Mouse (Mus musculus): ENCODE results near the gene Phf14. TPM values are rescaled to one million over a fixed set of nuclear protein-coding genes. Genes with fewer than 3 reads are reported as not detected.

Phf14 gene
- total and polyA plus RNA-seq, 3 experiments, result 25.7 to 58.7 (median 29.6) TPM

DNA sequence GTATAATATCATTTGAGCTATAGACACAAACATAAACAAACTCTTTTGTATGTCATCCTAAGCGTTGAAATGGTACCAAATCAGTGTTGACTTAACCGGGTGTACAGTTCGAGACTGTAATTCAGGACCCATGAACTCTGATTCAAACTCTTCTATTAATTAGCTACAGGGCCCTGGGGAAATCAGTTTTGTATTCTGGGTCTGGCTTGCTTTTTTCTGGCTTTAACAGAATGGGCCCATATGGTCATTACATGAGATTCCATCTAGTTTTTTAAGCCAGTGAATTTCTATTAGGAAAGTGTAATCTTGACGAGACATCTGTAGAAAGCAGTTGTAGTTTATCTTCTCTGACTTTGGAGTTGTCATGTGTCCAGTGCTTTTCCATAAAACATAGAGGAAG, 160.3 kb downstream of the Phf14 start:
- Histone ChIP-seq H3K9ac (ENCODE audit: control insufficient read depth, low read depth, low read length, poor library complexity, severe bottlenecking) (no peak overlapping the region), H3K27me3 (ENCODE audit: control insufficient read depth in 1 of 2, insufficient read depth in 2 of 2, low read length in 2 of 2) (no peaks in the 10 kb centered on the region), H3K4me3 (ENCODE audit: control insufficient read depth in 1 of 2, insufficient read depth in 1 of 2, low read depth in 2 of 2, low read length in 2 of 2) (no peak overlapping the region), H3K27ac (ENCODE audit: control insufficient read depth, low read depth, low read length) (no peak overlapping the region), H3K9me3 (replicated peaks; ENCODE audit: insufficient read depth, low read length) (no peaks in the 10 kb centered on the region), H3K4me1 (ENCODE audit: control insufficient read depth in 1 of 2, insufficient read depth in 2 of 2, low read length in 2 of 2) (peaks cover 0 to 4% of the 10 kb centered on the region in 2 experiments; a peak in 2 of 4 replicates), H3K36me3 (ENCODE audit: control insufficient read depth in 1 of 2, insufficient read depth in 2 of 2, low read length in 2 of 2) (peaks cover 2 to 3% of the 10 kb centered on the region in 2 experiments; a peak in 2 of 4 replicates), H3K79me2 (ENCODE audit: control insufficient read depth, insufficient read depth, low read length, poor library complexity) (no peaks in the 10 kb centered on the region)
- no peak for DNase-seq (ENCODE audit: low read depth, low spot score)
- TF ChIP-seq MEF2A (IDR thresholded peaks at IDR 0.05; ENCODE audit: extremely low read depth, insufficient replicate concordance, low read depth, low read length, poor library complexity, severe bottlenecking), result no peak
- no peak for TF ChIP-seq NELFE (IDR thresholded peaks at IDR 0.05; ENCODE audit: low read depth, low read length)
- TF ChIP-seq HCFC1 (IDR thresholded peaks at IDR 0.05; ENCODE audit: low read depth, low read length), result no peak
- TF ChIP-seq EP300 (IDR thresholded peaks at IDR 0.05; ENCODE audit: low read depth in 1 of 2, low read length in 2 of 2), result no peak
- no peak for TF ChIP-seq ETS1 (IDR thresholded peaks at IDR 0.05; ENCODE audit: low read depth, low read length)
- no peak for TF ChIP-seq POLR2AphosphoS2 (IDR thresholded peaks at IDR 0.05; ENCODE audit: low read length)
- no peak for TF ChIP-seq MAX (IDR thresholded peaks at IDR 0.05; ENCODE audit: low read length)
- no peak for TF ChIP-seq E2F4 (IDR thresholded peaks at IDR 0.05; ENCODE audit: borderline replicate concordance, low read depth, low read length)
- TF ChIP-seq GABPA (IDR thresholded peaks at IDR 0.05; ENCODE audit: low read depth, low read length), result no peak
- no peak for TF ChIP-seq TAL1 (IDR thresholded peaks at IDR 0.05; ENCODE audit: low read length)
- no peak for TF ChIP-seq BHLHE40 (IDR thresholded peaks at IDR 0.05; ENCODE audit: borderline replicate concordance, low read depth, low read length)
- TF ChIP-seq POLR2AphosphoS5 (IDR thresholded peaks at IDR 0.05; ENCODE audit: borderline replicate concordance, low read depth, low read length), result no peak
- TF ChIP-seq MYB (IDR thresholded peaks at IDR 0.05; ENCODE audit: low read depth, low read length), result no peak

DNA sequence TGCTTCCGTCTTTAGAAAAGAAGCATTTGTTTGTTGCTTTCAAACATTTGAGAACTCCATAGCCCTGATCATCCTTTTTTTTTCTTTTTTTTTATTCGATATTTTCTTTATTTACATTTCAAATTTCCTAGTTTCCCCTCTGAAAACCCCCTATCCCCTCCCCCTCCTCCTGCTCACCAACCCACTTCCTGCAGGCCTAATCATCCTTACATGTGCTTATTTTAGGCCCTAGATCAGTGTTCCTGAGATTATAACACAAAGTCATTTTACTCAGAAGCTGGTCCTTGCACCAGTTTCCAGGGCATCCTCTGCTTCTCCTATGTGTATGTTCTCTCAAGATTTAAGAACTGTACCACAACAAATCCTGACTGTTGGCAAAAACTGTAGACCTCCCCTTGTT, 161.7 kb downstream of the Phf14 start:
- no peak for TF ChIP-seq CHD1 (IDR thresholded peaks at IDR 0.05; ENCODE audit: low read depth, low read length)
- no peak for TF ChIP-seq JUND (IDR thresholded peaks at IDR 0.05; ENCODE audit: low read depth, low read length)
- TF ChIP-seq POLR2AphosphoS5 (IDR thresholded peaks at IDR 0.05; ENCODE audit: borderline replicate concordance, low read depth, low read length), result no peak
- no peak for TF ChIP-seq ZMIZ1 (IDR thresholded peaks at IDR 0.05; ENCODE audit: low read depth, low read length)
- no peak for TF ChIP-seq GATA1 (IDR thresholded peaks at IDR 0.05; ENCODE audit: low read depth, low read length)
- TF ChIP-seq E2F4 (IDR thresholded peaks at IDR 0.05; ENCODE audit: borderline replicate concordance, low read depth, low read length), result no peak
- TF ChIP-seq ZNF384 (IDR thresholded peaks at IDR 0.05; ENCODE audit: low read depth, low read length), result no peak
- no peak for TF ChIP-seq TAL1 (IDR thresholded peaks at IDR 0.05; ENCODE audit: low read length)
- no peak for TF ChIP-seq POLR2A (IDR thresholded peaks at IDR 0.05; ENCODE audit: control insufficient read depth in 1 of 2, insufficient read depth in 1 of 2, low read depth in 1 of 2, low read length in 2 of 2, poor library complexity in 1 of 2)
- no peak for TF ChIP-seq NELFE (IDR thresholded peaks at IDR 0.05; ENCODE audit: low read depth, low read length)
- TF ChIP-seq RCOR1 (IDR thresholded peaks at IDR 0.05; ENCODE audit: low read depth, low read length), result no peak
- Histone ChIP-seq H3K4me3 (ENCODE audit: control insufficient read depth in 1 of 2, insufficient read depth in 1 of 2, low read depth in 2 of 2, low read length in 2 of 2) (no peak overlapping the region), H3K36me3 (ENCODE audit: control insufficient read depth in 1 of 2, insufficient read depth in 2 of 2, low read length in 2 of 2) (peaks cover 2 to 3% of the 10 kb centered on the region in 2 experiments; a peak in 2 of 4 replicates), H3K4me1 (ENCODE audit: control insufficient read depth in 1 of 2, insufficient read depth in 2 of 2, low read length in 2 of 2) (peaks cover 0 to 4% of the 10 kb centered on the region in 2 experiments; a peak in 2 of 4 replicates), H3K9me3 (replicated peaks; ENCODE audit: insufficient read depth, low read length) (no peaks in the 10 kb centered on the region), H3K9ac (ENCODE audit: control insufficient read depth, low read depth, low read length, poor library complexity, severe bottlenecking) (no peak overlapping the region), H3K27me3 (ENCODE audit: control insufficient read depth in 1 of 2, insufficient read depth in 2 of 2, low read length in 2 of 2) (no peaks in the 10 kb centered on the region), H3K27ac (ENCODE audit: control insufficient read depth, low read depth, low read length) (no peak overlapping the region), H3K79me2 (ENCODE audit: control insufficient read depth, insufficient read depth, low read length, poor library complexity) (no peaks in the 10 kb centered on the region)
- DNase-seq (ENCODE audit: low read depth, low spot score), result no peak
